Mouse (Mus musculus): ENCODE results near the gene Dock8.

The Dock8 gene

GRCm38 (mm10) chr19:25193751-25194150, 194.4 kb downstream of the Dock8 start:
- DNase-seq (ENCODE audit: low read depth), result no peak

- DNase-seq (ENCODE audit: low read depth), result no peak
Observed at GRCm38 (mm10) chr19:25200081-25200860, 200.9 kb downstream of the Dock8 start.

- no peak for DNase-seq (ENCODE audit: low read depth)
Observed at GRCm38 (mm10) chr19:25203077-25203476, 203.7 kb downstream of the Dock8 start.

GRCm38 (mm10) chr19:25206969-25207368, 207.6 kb downstream of the Dock8 start:
- no peak for DNase-seq (ENCODE audit: low read depth)

- no peak for DNase-seq (ENCODE audit: low read depth)
Observed at GRCm38 (mm10) chr19:25207731-25208361, 208.5 kb downstream of the Dock8 start.

DNA sequence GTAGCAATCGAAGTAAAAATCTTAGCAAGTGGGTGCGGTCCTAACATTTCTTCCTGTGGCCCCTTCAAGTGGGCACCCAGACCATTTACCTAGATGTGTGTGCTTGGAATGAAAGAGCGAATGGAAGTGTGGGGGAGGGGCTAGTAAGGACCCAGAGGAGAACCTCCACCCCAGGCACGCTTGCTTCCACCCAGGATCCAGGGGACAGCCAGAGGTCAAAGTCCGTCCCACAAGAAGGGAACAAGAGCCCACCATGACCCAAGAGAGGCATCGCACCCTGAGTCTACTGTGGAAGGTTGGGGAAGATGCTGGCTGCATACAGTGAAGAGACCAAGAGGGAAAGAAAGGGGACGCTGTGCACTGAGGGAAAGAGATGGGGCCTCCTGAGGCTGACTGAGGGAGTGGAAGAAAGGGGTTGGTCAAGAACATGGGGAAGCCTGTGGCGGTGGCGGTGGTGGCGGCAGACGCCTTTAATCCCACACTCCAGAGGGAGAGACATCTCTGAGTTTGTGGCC, 209.3 kb downstream of the Dock8 start:
- DNase-seq (ENCODE audit: low read depth), result no peak

- DNase-seq (ENCODE audit: low read depth), result no peak
Observed at GRCm38 (mm10) chr19:25220611-25221010, 221.3 kb downstream of the Dock8 start.

- DNase-seq (ENCODE audit: low read depth), result no peak
Observed at GRCm38 (mm10) chr19:25221964-25222640, 222.8 kb downstream of the Dock8 start.

GRCm38 (mm10) chr19:25230058-25230974, 231.0 kb downstream of the Dock8 start:
- no peak for DNase-seq (ENCODE audit: low read depth)

- no peak for DNase-seq (ENCODE audit: low read depth)
Observed at GRCm38 (mm10) chr19:25230975-25231334, 231.6 kb downstream of the Dock8 start.

DNA sequence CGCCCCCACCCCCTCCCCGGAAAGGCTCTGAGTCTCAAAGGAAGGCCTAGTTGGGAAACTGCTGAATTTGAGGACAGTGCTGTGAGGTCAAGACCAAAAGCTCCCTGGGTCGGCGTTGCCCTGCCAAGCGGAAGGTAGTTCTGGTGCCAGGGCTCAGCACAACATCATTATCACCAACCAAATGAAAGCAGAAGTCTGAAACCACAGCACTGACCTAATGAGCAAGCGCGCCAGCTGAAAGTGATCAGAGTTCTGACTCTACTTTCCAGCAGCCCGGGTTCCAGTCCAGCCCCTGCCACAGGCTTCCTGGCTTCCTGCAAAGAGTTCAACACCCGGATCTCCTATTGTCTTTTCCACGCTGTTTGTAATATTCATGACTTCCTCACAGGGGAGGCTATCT, 232.7 kb downstream of the Dock8 start:
- no peak for DNase-seq (ENCODE audit: low read depth)

DNA sequence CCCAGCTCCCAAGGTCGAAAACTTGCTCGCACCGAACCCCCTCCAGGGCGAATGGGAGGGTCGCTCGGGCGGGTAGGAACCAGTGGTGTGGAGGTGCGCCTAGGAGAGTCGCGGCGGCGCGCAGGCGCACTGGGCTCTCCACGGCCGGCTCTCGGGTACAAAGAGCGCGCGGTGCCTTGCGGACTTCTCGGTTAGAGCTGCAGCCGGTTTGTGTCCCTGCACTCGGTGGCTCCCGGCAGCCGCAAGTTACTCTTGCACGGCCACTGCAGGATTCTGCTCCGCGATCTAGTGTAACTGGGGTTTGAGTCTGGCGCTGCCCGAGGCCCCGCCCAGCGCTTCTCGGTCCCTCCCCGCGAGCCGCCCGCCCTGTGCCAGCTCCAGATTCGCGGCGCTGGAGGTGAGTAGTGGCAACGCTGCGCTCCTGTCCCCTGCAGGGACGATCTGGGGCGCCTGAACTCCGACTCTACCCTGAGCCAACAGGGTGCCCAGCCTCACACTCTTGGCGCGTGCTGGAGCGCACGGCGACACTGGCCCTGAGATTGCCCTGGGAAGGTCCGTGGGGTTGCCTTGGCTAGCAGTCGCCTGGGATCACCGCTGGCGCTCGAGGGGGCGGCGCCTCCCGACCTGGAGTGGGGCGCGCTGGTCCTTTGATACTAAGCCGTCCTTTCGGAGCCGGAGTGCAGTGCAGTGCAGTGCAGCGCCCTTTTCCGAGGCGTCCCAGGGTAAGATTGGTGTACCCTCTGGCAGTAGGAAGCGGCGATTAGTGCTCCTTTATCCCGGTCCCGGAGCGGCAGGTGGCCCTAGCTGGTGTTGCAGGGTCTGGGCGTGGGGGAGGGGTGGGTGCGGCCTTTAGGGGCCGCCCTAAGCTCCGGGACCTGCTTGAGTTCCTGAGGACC, 237.5 kb downstream of the Dock8 start, which contains the start of gene Kank1:
Kank1 (plus strand) TSS at position 380 of the 896 bp plus-strand sequence.
- DNase-seq (ENCODE audit: low read depth), result no peak

DNA sequence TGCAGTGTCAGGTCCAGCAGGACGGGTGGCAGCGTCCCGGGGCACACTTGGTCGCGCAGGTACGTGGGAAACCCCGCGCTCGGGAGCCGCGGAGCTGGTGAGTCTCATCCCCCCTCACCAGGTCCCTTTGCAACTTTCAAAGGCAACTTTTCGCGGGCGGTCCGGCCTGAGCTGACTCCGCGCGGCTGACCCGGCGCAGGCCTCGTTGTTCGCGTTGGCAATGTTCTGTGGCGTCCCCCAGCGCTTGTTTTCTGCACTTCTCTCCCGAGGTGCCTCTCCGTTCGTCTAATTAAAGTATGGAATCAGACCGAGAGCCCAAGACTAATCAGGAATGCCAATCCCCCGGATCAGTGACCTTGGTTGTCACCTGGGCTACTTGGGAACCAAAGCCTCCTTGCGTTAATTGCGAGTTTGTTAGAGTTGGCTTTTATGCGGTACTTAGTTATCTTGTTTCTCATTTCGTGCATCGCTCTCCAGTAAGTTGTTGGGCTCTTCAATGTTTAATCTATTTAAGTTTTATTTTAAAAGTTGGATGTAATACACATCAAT, 238.2 kb downstream of the Dock8 start:
- no peak for DNase-seq (ENCODE audit: low read depth)

- DNase-seq (ENCODE audit: low read depth), result no peak
Observed at GRCm38 (mm10) chr19:25238121-25238520, 238.8 kb downstream of the Dock8 start.

DNA sequence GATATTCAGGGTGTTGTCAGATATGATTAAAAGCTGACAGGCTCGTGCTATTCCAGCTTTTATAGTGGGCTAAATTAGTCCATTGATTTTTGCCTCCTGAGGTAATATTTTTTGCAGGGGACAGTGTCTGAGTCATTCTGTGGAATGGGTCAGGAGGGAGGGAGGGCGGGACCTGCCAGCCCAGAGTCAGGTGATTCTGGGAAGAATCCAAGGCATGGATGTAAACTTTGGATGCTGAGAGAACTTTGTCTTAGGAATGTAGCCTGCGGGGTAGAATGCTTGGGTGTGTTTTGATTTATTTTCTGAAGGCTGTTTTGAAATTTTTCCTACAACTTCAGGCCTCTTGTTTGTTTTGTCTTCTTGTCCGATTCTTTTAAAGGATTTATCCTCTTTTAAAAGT, 244.2 kb downstream of the Dock8 start:
- no peak for DNase-seq (ENCODE audit: low read depth)

GRCm38 (mm10) chr19:25246062-25246461, 246.7 kb downstream of the Dock8 start:
- no peak for DNase-seq (ENCODE audit: low read depth)

DNA sequence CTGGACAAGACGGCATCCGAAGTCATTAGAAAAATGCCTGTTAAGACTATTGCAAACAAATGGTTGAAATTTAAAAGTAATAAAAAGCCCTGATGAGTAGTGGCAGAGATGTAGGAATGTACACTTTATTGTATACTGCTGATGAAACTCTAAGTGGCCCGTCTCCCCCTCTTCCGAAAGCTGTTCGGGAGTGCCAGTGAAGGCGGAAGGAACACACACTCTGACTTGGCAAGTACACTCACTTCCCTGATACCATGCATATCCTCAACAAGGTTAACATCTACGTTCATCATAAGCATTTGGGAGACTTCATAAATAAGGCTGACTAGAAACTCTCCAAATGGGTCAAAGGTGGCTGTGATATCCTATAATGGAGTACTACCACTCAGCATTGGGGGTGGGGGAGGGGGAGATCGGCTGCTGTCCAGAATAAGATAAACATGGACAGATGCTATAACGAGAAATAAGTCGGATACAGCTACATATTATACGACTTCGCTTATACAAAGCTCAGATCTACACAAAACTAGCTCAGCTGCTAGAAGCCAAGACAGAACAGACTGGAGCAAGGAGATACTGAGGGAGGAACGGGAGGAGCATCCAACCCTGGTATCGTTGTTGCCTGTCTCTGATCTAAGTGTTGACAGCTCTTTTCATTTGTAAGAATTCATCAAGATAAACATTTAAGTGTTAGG, 248.7 kb downstream of the Dock8 start:
- DNase-seq (ENCODE audit: low read depth), result no peak

- DNase-seq (ENCODE audit: low read depth), result no peak
Observed at GRCm38 (mm10) chr19:25249230-25249629, 249.9 kb downstream of the Dock8 start.

- DNase-seq (ENCODE audit: low read depth), result no peak
Observed at GRCm38 (mm10) chr19:25251610-25252140, 252.3 kb downstream of the Dock8 start.

Data from c-Kit-positive CD71-negative TER-119-negative erythroid progenitor cells, embryonic 14.5 days (primary cell).